Mouse (Mus musculus): Measurements from ENCODE around the gene Dlg2. TPM values are rescaled to one million over a fixed set of nuclear protein-coding genes. Genes with fewer than 3 reads are reported as not detected.
A peak's percentile ranks its signal among the peaks of the same experiment; 100 is the strongest.

Dlg2 gene
- polyA plus RNA-seq, 1 experiment from 2014 or later, result 13.7 TPM

DNA sequence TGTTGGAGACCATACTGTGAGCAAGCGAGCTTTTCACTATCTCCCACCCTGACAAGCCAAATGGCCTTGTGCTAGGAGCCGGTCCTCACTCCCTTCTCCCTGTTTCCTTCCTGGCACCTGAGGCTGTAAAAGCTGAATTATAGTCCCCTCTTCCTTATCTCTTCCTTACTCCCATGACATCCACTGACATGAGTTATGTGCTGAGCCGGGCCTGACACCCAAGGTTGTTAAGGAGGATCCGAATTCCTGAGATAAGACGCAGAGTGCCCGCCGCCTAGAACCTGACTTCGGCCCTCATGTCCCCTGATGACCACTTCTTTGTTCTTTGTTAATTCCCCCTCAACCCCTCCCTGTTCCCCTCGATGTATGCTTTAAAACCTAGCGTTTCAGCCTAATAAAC lies 1409.9 kb downstream of the Dlg2 start:
- no peak for DNase-seq (ENCODE audit: low spot score)

DNA sequence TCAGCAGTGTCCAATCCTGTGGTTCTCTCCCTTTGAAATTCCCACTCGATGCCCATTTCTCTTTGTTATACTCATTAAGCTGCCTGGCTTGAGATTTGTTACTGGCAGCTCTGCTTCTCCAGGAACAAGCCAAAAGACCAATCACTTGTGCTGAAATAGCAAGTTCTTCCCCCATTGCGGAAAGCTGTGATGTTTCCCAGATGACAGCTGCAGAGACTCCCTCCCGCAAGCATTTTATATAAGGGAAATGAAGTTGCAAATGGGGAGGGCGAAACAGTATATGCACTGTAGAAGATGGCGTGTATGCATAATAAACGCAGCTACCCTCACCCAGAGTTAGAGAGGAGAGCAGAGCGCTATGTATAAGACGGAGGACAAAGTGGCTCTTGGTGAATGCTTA lies 1417.5 kb downstream of the Dlg2 start:
- no peak for DNase-seq (ENCODE audit: low spot score)

DNA sequence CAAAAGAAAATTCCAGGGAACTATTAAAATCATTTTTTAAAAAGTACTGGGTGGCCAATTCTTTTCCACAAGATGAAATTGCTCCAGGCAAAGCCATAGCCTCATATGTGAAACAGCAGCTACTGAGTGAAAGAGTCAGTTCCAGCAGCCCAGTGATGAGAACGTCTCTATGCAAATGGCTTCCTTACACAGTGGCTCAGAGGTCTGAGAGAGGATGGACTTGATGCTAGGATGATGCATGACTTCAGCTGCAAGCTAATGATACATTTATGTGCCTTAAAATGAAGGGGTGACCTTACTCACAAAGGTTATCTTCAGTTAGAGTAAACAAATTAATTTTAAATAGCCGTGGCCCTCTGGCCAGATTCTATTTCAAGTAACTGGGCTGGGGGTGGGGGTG lies 1420.5 kb downstream of the Dlg2 start:
- no peak for DNase-seq (ENCODE audit: low spot score)

DNA sequence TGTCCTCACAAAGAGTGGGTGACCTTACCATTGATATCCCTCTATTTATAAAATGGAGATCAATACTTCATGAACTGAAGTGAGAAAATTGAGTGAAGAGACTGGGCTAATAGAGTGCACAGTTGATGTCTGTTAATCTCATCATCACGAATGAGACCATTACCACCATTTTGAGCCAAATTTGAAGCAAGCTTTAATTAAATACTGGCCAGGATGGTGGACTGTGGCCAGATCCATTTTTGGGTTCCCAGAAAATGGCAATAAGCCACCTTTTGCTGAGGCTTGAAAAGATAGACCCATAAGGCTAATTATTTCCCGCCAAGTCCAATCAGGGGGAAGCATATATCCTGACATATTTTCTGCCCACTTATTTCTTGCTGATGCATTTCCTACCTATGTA lies 1421.0 kb downstream of the Dlg2 start:
- DNase-seq (ENCODE audit: low spot score), result no peak

GRCm38 (mm10) chr7:91902503-91902902 lies 1426.0 kb downstream of the Dlg2 start:
- DNase-seq (ENCODE audit: low spot score), result no peak

- DNase-seq (ENCODE audit: low spot score), result no peak
Observed at GRCm38 (mm10) chr7:91916809-91917208, 1440.3 kb downstream of the Dlg2 start.

DNA sequence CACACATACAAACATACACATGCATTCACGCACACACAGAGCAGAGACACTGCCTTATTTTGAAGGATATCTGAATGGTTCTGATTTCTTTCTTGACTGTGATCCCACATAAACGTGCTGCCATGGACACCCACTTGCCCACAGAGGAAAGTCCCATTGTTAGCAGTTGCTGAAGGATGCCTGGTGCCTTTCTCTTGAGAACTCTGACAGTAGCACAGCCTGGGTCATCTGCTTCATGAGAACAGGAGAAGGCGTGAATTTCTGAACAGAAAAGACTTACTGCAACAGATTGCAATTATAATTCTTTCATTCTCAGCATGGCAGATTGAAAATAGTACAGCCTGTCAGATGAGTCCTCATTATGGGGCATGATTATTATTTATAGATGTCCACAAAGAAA lies 1442.6 kb downstream of the Dlg2 start:
- DNase-seq (ENCODE audit: low spot score), result no peak

DNA sequence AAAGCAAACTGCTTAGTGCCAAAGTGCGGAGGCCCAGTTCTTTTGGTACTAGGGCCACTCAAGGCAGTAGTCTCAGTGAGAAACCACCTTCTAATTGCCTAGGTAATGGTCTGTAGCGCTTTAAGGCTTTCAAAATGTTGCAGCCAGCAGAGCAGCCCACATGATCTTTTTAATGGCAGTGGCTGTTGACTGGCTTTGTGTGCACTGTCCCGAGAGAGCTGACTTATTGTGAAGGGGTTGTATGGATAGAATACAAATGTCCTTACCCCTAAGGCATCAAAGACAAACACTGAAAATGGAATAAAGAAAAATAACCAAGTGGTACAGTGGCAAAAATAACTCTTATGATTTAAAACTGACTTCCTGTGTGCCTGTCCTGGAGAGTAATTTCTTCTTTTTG lies 1443.3 kb downstream of the Dlg2 start:
- no peak for DNase-seq (ENCODE audit: low spot score)

GRCm38 (mm10) chr7:91934881-91935597 lies 1458.6 kb downstream of the Dlg2 start:
- DNase-seq (ENCODE audit: low spot score), result no peak

DNA sequence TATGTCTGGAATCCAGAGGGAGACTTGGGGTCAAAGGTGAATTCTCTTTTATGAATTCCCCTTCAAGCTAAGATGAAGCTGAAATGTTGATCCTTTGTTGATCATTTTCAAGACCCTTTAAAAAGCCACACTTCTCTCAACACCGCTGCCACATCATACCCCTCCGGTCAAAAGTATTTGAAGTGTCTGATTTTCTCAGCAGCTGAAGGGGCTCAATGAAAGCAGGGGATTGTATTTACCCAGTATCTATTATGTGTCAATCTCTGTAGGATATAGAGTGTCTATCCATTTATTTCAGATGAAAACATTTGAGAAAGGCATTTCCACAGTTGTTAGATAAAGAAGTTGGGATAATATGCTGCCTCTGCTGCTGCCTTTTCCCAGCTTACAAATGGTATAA lies 1459.7 kb downstream of the Dlg2 start:
- no peak for DNase-seq (ENCODE audit: low spot score)

DNA sequence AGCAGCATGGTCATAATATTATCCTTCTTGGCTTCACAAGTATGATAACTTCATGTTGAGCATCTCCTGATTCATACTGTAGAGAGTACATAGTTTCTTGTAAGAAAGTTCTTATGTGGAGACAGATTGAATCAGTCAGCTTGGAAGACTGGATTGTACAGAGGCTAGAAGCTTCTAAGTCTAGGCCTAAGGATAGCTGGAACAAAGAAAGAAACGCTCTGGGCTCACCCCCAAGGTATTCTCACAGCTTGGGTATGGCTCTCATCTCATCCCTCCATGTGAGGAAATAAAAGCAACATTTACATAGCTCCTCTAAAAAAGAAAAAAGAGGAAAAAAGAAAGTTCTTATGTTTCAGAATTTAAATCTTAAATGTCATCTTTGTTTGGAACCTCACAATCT lies 1466.8 kb downstream of the Dlg2 start:
- no peak for DNase-seq (ENCODE audit: low spot score)

- DNase-seq (ENCODE audit: low spot score), result no peak
Observed at GRCm38 (mm10) chr7:91955584-91955983, 1479.1 kb downstream of the Dlg2 start.

- DNase-seq (ENCODE audit: low spot score), result no peak
Observed at GRCm38 (mm10) chr7:91962956-91963355, 1486.5 kb downstream of the Dlg2 start.

DNA sequence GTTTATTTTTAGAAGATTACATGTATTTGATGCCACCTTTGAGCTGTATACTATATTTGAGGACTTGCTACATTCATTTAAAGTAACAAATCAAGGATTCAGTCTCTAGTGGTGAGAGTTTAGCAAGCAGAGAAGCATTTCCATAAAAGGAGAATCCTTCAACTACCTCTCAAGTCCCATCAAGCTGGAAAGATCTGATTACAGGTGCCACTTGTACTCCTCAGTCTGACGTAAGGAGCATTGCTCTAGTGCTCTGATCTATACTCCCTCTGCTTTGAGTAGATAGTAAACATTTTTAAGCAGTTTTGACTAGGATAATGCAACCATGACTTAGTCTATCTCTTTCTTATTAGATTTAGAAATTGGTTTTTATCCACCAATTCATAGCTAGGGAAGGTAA lies 1496.5 kb downstream of the Dlg2 start:
- DNase-seq (ENCODE audit: low spot score), result no peak

GRCm38 (mm10) chr7:92003769-92004455 lies 1527.4 kb downstream of the Dlg2 start:
- DNase-seq (ENCODE audit: low spot score), result no peak

- no peak for DNase-seq (ENCODE audit: low spot score)
Observed at GRCm38 (mm10) chr7:92005681-92006425, 1529.4 kb downstream of the Dlg2 start.

DNA sequence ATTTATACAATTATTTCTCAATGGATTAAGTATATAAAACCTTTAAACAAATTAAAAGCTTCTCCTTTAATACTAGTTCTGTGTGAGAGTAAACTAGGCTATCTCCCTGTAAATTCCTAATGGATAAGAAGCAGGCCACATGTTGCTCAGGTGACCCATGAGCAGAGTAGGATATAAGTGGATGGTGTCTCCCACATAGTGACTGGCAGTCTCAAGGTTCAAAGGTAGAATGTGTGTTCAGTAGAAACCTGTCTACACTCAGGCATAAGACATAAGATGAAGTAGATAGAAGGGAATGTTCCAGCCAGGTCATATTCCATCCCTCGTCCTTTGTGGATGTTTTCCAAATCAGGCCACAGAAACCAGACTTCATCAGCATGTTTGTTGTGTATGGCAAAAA lies 1532.2 kb downstream of the Dlg2 start:
- DNase-seq (ENCODE audit: low spot score), result no peak

DNA sequence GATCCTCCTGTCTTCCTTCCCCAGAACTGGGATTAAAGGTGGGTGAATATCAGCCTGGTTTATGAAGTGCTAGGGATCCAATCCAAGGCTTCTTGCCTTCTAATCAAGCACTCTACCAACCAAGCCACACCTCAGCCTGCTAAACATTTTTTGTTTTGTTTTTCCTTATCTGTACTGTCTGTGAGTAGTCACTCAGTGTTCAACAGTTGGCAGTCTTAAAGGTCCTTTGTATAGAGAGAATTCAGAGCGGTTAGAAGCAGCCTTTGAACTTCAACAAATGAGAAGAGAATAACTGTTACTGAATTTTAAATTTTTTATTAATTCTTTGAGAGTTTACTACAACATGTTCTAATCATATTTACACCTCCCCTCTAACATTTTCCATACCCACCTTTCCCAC lies 1548.5 kb downstream of the Dlg2 start:
- no peak for DNase-seq (ENCODE audit: low spot score)

DNA sequence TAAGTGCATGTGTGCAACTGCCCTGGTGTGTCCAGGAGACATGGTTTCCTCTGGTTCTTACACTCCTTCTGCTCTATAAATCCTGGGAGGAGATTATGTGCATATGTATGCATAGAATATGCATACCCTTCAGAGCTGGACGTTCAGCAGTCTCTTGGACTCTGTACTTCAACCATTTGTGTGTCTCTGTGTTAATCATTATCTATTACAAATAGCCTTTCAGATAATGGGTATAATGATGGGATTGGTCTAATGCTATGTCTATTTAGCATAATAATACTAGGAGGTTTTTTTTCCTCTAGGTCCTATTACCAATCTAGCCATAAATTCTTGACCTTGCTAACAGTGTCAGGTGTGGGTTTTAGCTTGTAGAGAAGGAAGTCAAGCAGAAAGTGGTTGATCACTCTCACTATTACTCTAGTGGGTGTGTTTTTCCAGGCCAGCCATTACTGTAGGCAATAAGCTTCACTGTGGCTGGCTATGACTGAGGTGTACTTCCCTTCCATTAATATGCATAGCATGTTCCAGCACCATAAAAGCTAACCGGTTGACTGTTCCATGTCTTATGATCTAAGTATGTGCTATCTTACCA lies 1549.1 kb downstream of the Dlg2 start:
- no peak for DNase-seq (ENCODE audit: low spot score)

GRCm38 (mm10) chr7:92027049-92027448 lies 1550.6 kb downstream of the Dlg2 start:
- peak; percentile 30 for DNase-seq (ENCODE audit: low spot score)

DNA sequence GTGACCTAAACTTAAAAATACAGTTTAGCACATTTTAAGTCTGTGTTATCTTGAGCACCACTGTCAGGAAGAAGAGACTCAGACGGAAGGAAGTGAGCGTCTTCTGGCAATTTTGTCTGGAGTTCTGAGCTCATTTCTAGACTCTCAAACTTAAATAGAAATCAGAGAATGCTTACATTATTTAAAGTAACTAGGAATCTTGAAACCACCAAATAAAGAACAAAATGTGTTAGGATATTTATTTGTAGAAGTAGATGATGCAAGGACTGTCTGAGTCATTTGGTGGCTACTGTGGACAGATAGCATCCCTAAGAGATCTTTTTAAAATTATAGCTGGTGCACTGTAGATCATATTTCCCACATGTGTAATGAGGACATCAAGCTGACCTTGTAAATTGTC lies 1557.8 kb downstream of the Dlg2 start:
- DNase-seq (ENCODE audit: low spot score), result no peak

GRCm38 (mm10) chr7:92040187-92040586 lies 1563.7 kb downstream of the Dlg2 start:
- no peak for DNase-seq (ENCODE audit: low spot score)
